Mouse (Mus musculus) midbrain, embryonic 15.5 days (tissue): Measurements from ENCODE around the gene Mphosph9. TPM values are rescaled to one million over a fixed set of nuclear protein-coding genes. Genes with fewer than 3 reads are reported as not detected.

Source experiments
- ATAC-seq: fragments of 200-750 bp; cut with Nextera tagmentation; replicated peaks from 2 replicates; pipeline ENCODE4 v1.8.0; 2017; ENCODE audit warnings: moderate TSS enrichment
- H3K27ac ChIP-seq: fragments of 300-500 bp; sonication (generic); 2 replicates; pipeline ENCODE4 v1.5.1; 2015; ENCODE audit warnings: mild to moderate bottlenecking, inconsistent platforms
- H3K27me3 ChIP-seq: fragments of 300-500 bp; sonication (generic); replicated peaks from 2 replicates; pipeline ENCODE4 v1.6.1; 2015; ENCODE audit warnings: inconsistent platforms
- H3K36me3 ChIP-seq: fragments of 300-500 bp; sonication (generic); replicated peaks from 2 replicates; pipeline ENCODE4 v1.6.1; 2015; ENCODE audit warnings: inconsistent platforms
- H3K4me1 ChIP-seq: fragments of 300-500 bp; sonication (generic); 2 replicates; pipeline ENCODE4 v1.6.1; 2015; ENCODE audit warnings: inconsistent platforms
- H3K4me2 ChIP-seq: fragments of 300-500 bp; sonication (generic); 2 replicates; pipeline ENCODE4 v1.6.1; 2015; ENCODE audit warnings: inconsistent platforms, mild to moderate bottlenecking, moderate library complexity
- H3K4me3 ChIP-seq: fragments of 300-500 bp; sonication (generic); 2 replicates; pipeline ENCODE4 v1.5.1; 2015; ENCODE audit warnings: mild to moderate bottlenecking, inconsistent platforms
- H3K9ac ChIP-seq: fragments of 300-500 bp; sonication (generic); 2 replicates; pipeline ENCODE4 v1.6.1; 2015; ENCODE audit warnings: mild to moderate bottlenecking, inconsistent platforms
- H3K9me3 ChIP-seq: fragments of 300-500 bp; sonication (generic); 2 replicates; pipeline ENCODE4 v1.6.1; 2016; ENCODE audit warnings: inconsistent platforms
- WGBS: fragments of 180-500 bp; shearing (Covaris S2); methylation state at CpG from one replicate; pipeline ENCODE4 v1.1.7; 2015; ENCODE audit warnings: mixed read lengths; 5-methylcytosine and 5-hydroxymethylcytosine counted together
- polyA plus RNA-seq: library from polyadenylated mRNA; unstranded; fragments of >200 nt; fragmentation: Nextera tagmentation; extraction: Ambion mirVana; gene quantifications from 2 replicates; pipeline ENCODE4 v1.2.1, GENCODE M21; 2015

Gene Mphosph9
- polyA plus RNA-seq, 1 experiment from 2014 or later, result 14.8 TPM

DNA sequence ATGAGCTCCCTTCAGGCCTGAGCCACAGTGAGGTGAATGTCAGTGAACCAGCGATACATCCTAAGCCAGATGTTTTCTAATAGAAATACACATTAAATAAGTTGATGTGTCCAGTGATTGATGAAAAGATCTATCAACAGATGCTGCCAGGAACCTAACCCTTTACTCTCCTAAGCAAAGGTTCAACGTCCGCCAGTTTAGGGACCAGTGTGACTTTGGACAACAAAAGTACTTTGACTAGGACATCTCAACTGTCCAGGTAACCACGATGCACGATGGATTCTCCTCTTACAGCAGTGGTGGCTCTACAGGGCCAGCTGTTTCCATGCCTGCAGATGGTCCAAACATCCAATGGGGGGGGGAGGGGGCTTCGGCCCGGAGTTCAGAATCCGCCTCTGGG lies 83.3 kb downstream of the Mphosph9 start:
- Histone ChIP-seq H3K9me3 (no peaks in the 10 kb centered on the region), H3K4me1 (peaks cover 42% of the 10 kb centered on the region), H3K27ac (no peak overlapping the region), H3K36me3 (no peaks in the 10 kb centered on the region), H3K4me3 (no peak overlapping the region), H3K27me3 (no peaks in the 10 kb centered on the region), H3K9ac (no peak overlapping the region), H3K4me2 (no peak overlapping the region)
- ATAC-seq, result no peak
- 97% methylated on average over 8 of the region's 8 CpGs for WGBS

DNA sequence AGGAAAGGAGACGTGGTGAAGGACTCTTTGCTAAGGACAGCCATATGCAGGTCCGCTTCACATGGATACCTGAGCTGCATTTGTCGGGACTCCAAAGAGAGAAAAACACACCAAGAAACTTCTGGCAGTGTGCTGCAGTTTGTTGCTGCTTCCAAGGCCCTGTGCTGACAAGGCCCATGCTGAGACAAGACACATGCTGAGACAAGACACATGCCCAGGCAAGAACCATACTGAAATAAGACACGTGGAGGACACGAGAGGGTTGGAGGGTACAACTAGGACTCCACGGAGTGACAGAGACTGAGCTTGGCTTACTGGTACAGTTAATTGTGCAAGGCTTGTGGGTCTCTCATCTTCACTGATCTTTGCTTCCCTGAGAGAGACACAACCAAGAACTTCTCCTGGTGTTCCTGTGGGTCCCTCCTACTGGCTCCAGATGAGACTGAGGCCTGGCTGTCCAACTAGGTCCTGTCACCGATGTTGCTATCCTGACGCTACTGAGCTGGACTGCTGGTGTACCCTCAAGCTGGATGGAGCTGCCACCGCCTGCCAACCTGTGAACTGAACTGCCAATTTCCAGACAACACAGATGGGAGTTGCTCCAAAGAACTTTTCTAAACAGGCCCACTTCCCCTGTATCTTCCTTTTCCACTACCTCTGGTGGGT lies 84.4 kb downstream of the Mphosph9 start:
- Histone ChIP-seq H3K27me3 (no peaks in the 10 kb centered on the region), H3K4me2 (no peak overlapping the region), H3K4me3 (no peak overlapping the region), H3K9ac (no peak overlapping the region), H3K27ac (no peak overlapping the region), H3K36me3 (no peaks in the 10 kb centered on the region), H3K9me3 (no peaks in the 10 kb centered on the region), H3K4me1 (peaks cover 35% of the 10 kb centered on the region)
- ATAC-seq, result no peak
- WGBS, result 93% methylated on average over 9 of the region's 9 CpGs

DNA sequence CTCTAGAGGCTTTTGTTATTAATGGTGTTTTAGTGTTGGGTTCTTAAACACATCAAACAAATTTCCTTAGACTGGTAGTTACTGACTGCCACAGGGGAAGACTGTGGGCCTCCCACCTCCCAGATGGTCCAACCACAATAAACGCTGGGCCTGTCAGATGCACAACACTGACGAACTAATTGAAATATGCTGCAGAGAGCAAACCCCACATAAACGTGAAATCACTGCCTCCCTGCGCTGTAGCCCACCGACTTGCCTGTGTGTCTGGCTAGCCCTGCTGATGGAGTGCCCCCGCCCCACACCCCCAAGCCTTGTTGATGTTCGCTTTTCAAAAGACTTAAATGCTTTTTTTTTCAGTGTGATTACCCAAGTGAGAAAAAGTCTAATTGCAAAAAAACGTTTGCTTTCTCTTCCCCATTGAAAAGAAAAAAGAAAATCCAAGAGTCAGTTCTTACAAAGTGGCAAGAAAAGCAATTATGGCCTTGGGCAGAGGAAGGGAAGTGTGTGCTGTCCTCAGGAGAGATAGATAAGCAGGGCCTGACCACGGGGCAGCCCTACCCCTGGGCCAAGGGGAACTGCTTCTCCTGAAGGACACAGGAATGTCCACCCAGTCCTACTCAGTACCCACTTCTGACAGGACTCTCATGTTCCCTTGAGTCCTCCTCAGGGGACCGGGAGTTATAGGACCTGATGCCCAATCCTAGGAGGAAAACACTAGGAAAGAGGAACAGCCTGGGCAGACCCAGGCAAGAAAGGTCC lies 85.9 kb downstream of the Mphosph9 start:
- Histone ChIP-seq H3K36me3 (no peaks in the 10 kb centered on the region), H3K9me3 (no peaks in the 10 kb centered on the region), H3K27me3 (no peaks in the 10 kb centered on the region), H3K9ac (no peak overlapping the region; the same call in 1 of the 2 replicates), H3K4me3 (no peak overlapping the region), H3K4me2 (peak overlapping the region; percentile 14; the same call in 1 of the 2 replicates), H3K4me1 (peaks cover 22% of the 10 kb centered on the region), H3K27ac (peak overlapping the region; percentile 57; the same call in 1 of the 2 replicates)
- WGBS, result 36% methylated on average over 10 of the region's 10 CpGs
- ATAC-seq, result 0 out of 2 replicates have a peak, but pooled peaks have one; percentile 14

DNA sequence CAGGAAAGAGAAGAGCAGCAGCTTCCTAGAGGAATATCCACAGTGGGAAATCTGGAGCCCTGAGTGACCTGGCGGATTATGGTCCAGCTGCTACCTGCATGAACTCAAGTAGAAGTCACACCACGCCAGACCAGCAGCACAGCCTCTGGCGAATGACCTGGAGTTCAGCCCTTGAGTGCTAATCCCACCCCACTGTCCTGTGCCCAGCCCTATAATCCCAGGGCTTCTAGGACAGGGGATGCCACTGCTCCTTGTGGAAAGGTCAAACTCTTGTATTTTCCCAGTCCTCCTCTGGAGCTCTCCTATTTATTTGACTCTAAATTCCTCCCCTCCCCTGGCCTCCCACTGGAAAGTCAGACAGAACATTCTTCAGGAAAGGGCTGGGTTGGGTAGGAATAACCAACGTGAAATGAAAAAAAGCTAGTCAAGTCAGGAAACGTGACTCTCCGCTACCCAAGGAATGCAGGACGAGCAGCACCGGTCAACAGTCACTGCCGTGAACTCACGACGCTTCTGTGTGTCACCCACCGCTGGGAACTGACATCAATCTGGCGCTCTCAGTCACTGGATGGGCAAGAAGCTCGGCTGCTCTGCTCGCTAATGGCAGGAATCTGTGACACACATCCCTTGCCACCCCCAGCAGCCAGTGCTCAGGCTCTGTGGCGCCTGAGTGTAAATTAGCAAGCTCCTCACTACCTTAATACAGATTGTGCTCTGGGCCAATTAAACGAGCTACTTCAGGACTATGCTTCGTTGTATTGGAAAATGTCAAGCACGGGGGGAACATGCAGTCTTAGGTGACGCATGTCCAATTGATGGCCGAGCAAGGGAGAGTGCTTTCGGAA lies 86.7 kb downstream of the Mphosph9 start:
- ATAC-seq, result peak; percentile 54; the same call in 1 of the 2 replicates
- Histone ChIP-seq H3K36me3 (no peaks in the 10 kb centered on the region), H3K9ac (no peak overlapping the region; the same call in 1 of the 2 replicates), H3K9me3 (no peaks in the 10 kb centered on the region), H3K27ac (peak overlapping the region; percentile 57), H3K4me2 (peak overlapping the region; percentile 14), H3K4me1 (peaks cover 22% of the 10 kb centered on the region), H3K27me3 (no peaks in the 10 kb centered on the region), H3K4me3 (no peak overlapping the region)
- 30% methylated on average over 22 of the region's 22 CpGs for WGBS

DNA sequence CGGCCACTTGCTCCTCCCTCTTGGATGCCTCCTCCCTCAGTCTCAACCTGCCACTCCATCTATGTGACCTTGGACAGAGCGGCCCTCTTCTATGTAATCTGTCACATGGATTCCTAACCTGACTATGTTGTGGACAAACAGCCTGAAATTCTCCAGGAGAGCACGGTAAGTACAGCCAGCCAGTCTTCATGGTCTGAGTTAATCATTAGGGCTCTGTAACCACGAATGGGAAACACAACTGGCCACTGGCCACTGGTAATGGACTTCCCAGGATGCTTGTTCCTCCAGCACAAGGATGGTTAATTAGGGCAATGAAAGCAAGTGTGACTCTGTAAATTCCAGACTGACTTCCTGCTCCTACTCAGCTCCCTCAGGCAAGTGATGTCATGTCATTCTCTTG lies 91.6 kb downstream of the Mphosph9 start:
- WGBS, result 89% methylated on average over 4 of the region's 4 CpGs

DNA sequence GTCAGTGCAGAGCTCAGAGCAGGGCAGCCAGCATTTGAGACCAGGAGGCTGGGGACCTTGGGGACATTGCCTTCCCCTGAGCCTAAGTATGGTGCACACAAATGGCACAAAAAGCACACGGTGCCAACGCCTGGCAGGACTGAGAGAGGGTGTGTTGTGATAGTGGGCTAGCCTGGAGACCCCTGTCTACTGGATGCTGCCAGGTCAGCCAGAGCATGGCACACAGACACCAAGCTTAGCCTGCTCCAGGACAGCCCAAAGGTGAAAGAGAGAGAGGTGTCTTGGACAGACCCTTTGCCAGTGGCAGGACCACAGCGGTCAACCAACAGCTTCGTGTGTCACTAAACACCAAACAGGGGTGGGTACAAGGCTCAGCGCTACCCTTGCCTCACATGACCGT lies 93.0 kb downstream of the Mphosph9 start:
- Histone ChIP-seq H3K27ac (no peak overlapping the region), H3K36me3 (no peaks in the 10 kb centered on the region), H3K4me2 (no peak overlapping the region), H3K9ac (no peak overlapping the region), H3K4me3 (no peak overlapping the region), H3K4me1 (peaks cover 10% of the 10 kb centered on the region), H3K9me3 (no peaks in the 10 kb centered on the region), H3K27me3 (no peaks in the 10 kb centered on the region)
- no peak for ATAC-seq
- WGBS, result 87% methylated on average over 6 of the region's 6 CpGs

More for the DNA sequence above, 91.6 kb downstream of the Mphosph9 start:
- no peak for ATAC-seq
- no peak overlapping the region for H3K27ac ChIP-seq
- H3K27me3 ChIP-seq, result no peaks in the 10 kb centered on the region
- no peak overlapping the region for H3K4me2 ChIP-seq
- no peak overlapping the region for H3K9ac ChIP-seq
- peaks cover 19% of the 10 kb centered on the region for H3K4me1 ChIP-seq
- H3K9me3 ChIP-seq, result no peaks in the 10 kb centered on the region
- no peak overlapping the region for H3K4me3 ChIP-seq
- H3K36me3 ChIP-seq, result no peaks in the 10 kb centered on the region

DNA sequence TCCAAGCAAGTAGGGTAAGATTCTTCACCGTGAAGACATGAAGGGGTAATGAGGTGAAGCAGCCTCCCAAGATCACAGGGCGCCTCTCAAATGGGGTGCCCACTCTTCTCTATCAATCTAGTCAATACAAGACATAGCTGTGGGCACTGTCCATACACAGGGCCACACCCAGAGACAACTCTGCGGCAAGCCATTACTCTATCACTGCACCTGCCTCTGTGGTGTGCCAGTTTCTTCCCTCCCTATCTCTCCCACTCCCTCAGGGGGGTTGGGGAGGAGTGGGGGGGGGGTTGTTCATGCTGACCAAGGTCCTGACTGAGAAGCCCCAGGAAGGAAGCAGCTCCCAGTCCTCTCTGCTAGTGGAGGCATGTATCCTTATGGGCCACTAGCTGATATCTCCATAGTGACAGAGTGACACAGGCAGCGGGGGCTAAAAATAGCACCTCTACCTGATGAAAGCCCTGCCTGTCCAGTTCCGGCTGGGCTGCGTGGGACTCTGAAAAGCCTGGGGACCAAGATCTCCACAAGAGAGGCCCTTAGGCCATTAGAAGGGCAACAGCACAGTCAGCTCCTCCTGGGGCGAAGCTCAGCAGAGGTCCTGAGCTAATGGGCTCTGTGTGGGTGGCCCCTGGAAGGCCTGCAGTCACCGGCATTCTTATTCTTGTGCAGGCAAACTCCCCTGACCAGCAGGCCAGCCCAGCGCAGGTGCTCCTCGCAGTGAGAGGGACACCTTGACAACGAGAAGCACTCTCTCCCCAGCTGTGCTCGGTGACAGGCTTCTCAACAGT lies 93.7 kb downstream of the Mphosph9 start:
- ATAC-seq, result no peak
- Histone ChIP-seq H3K36me3 (no peaks in the 10 kb centered on the region), H3K4me3 (no peak overlapping the region), H3K27ac (no peak overlapping the region), H3K4me1 (peaks cover 10% of the 10 kb centered on the region), H3K27me3 (no peaks in the 10 kb centered on the region), H3K4me2 (no peak overlapping the region), H3K9me3 (no peaks in the 10 kb centered on the region), H3K9ac (no peak overlapping the region)
- 59% methylated on average over 12 of the region's 12 CpGs for WGBS

DNA sequence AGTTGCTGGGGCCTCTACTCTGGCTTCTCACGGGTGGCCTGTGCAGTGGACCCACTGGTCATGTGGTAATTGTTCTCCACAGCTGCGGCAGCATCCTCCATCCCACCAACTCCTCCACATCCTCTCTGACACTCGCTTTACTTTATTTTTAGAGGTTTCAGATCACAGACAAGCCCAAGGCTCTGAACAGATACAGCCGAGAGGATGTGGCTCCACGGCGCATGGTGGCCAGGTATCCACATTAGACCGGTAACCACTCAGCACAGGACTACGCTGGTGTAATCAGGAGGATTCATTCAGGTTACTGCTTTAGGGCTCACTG lies 94.7 kb downstream of the Mphosph9 start:
- Histone ChIP-seq H3K4me2 (no peak overlapping the region), H3K9me3 (no peaks in the 10 kb centered on the region), H3K4me1 (peaks cover 10% of the 10 kb centered on the region), H3K4me3 (no peak overlapping the region), H3K27me3 (no peaks in the 10 kb centered on the region), H3K36me3 (no peaks in the 10 kb centered on the region), H3K9ac (no peak overlapping the region), H3K27ac (no peak overlapping the region)
- WGBS, result 90% methylated on average over 8 of the region's 8 CpGs
- ATAC-seq, result no peak

DNA sequence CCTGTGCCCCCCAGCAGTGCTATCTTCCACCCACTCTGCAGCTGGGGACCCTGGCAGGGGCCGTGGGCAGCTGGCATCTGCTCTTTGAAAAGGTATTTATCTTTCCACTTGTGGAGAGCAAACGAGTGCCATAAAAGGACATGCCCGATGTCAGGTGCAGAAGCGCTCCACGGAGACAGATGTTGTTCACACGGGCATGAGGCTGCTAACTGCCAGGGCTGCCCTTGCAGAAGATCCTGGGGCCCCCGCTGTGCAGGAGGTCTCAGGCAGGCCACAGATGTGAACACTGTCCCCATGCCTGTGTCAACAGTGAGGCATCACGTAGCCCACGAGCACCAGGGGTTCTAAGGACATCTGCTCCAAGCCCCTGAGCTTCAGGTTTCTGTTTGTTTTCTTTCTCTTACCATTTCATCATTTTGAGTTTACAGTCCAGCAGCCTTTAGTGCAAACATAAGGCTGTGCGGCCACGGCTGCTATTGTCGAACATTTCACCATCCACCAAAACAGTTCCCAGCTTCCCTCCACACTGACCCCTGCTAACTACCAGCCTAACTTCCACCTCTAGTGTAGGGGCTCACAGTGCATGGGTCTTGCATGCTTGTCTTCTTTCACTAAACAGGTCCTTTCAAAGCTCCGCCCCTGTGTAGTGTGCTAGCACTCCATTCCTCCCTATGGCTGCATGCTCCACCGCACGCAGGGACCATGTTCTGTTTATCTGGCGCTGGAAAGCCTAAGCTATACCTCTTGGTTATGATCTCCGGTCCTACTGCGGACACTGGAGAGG lies 95.2 kb downstream of the Mphosph9 start:
- no peaks in the 10 kb centered on the region for H3K9me3 ChIP-seq
- WGBS, result 70% methylated on average over 18 of the region's 18 CpGs
- H3K4me2 ChIP-seq, result no peak overlapping the region
- no peaks in the 10 kb centered on the region for H3K27me3 ChIP-seq
- peaks cover 10% of the 10 kb centered on the region for H3K4me1 ChIP-seq
- H3K27ac ChIP-seq, result no peak overlapping the region
- no peaks in the 10 kb centered on the region for H3K36me3 ChIP-seq
- no peak overlapping the region for H3K9ac ChIP-seq
- ATAC-seq, result no peak
- no peak overlapping the region for H3K4me3 ChIP-seq

DNA sequence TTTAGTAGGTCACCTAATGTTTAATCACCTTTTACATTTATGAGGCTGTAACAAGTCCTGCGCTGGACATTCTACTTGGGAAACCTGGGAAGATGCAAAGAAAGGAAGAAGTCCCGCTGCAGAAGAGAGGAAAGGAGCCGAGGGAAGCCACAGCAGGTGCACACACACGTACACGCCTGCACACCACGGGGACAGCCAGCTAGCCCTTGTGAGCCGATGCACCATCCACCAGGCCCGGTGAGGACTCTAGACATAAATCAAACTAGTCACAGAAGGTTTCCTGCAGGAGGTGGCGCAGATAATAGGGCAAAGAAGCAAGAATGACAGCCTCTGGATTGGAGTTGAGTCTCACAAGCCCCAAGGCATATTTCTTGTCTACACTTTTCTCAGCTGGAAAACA lies 97.3 kb downstream of the Mphosph9 start:
- Histone ChIP-seq H3K36me3 (no peaks in the 10 kb centered on the region), H3K4me2 (no peak overlapping the region), H3K27ac (no peak overlapping the region), H3K4me1 (peaks cover 10% of the 10 kb centered on the region), H3K27me3 (no peaks in the 10 kb centered on the region), H3K9me3 (no peaks in the 10 kb centered on the region), H3K9ac (no peak overlapping the region), H3K4me3 (no peak overlapping the region)
- WGBS, result 74% methylated on average over 9 of the region's 9 CpGs
- no peak for ATAC-seq

DNA sequence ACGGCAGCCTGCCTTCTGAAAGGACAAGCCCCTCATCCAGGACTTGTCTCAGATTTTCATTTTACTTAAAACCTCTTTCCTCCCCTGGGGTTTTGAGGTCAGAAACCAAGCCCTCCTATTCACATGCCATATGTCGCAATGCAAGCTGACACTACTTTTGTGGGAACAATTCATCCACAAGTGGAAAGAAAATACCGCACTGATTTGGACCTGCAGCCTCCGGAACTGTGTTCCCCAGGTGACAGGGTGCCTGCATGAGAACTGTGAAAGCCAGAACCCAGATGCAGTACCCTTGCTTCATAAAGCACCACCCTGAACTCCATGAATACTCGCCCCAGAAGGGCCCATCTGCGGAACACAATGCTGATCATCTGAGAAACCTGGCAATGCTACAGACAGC lies 100.6 kb downstream of the Mphosph9 start:
- Histone ChIP-seq H3K4me1 (peaks cover under 1% of the 10 kb centered on the region; the same call in 1 of the 2 replicates), H3K27me3 (no peaks in the 10 kb centered on the region), H3K27ac (no peak overlapping the region), H3K4me2 (no peak overlapping the region), H3K9me3 (no peaks in the 10 kb centered on the region), H3K4me3 (no peak overlapping the region), H3K9ac (no peak overlapping the region), H3K36me3 (no peaks in the 10 kb centered on the region)
- ATAC-seq, result no peak
- 57% methylated on average over 6 of the region's 6 CpGs for WGBS
